Mouse (Mus musculus): ENCODE data around the gene Agpat4. TPM values are rescaled to one million over a fixed set of nuclear protein-coding genes. Genes with fewer than 3 reads are reported as not detected.
"Not testable (repeated sequence)": the region's sequence is repeated elsewhere in the genome, so short reads cannot be mapped to it uniquely, and the experiment has no call there.

Agpat4 gene
- polyA plus RNA-seq, 1 experiment: 7.4 TPM

GRCm38 (mm10) chr17:12113626-12114025, 4.9 kb upstream of the Agpat4 start:
- no peak for TF ChIP-seq CTCF (conservative IDR thresholded peaks at IDR 0.05; ENCODE audit: insufficient read depth, insufficient read length, low read depth, low read length)
- TF ChIP-seq POLR2A (IDR thresholded peaks at IDR 0.05; ENCODE audit: low read depth, low read length): no peak
- H3K4me3 ChIP-seq (ENCODE audit: insufficient read depth, low read depth, low read length): no peak overlapping the region
- no peaks in the 10 kb centered on the region for H3K36me3 ChIP-seq (ENCODE audit: control insufficient read depth, insufficient read depth, low read length)
- no peak overlapping the region for H3K27ac ChIP-seq (ENCODE audit: insufficient read depth, low read depth, low read length)
- no peak for DNase-seq
- 96% methylated on average over 6 of the region's 6 CpGs for WGBS
- no peaks in the 10 kb centered on the region for H3K4me1 ChIP-seq (ENCODE audit: control insufficient read depth, insufficient read depth, low read length)
- H3K27me3 ChIP-seq (replicated peaks; ENCODE audit: control insufficient read depth, insufficient read depth, low read length): no peaks in the 10 kb centered on the region

GRCm38 (mm10) chr17:12115086-12115485, 3.4 kb upstream of the Agpat4 start:
- 93% methylated on average over 2 of the region's 2 CpGs for WGBS
- Histone ChIP-seq H3K27ac (ENCODE audit: insufficient read depth, low read depth, low read length) (no peak overlapping the region), H3K4me1 (ENCODE audit: control insufficient read depth, insufficient read depth, low read length) (no peaks in the 10 kb centered on the region), H3K27me3 (replicated peaks; ENCODE audit: control insufficient read depth, insufficient read depth, low read length) (no peaks in the 10 kb centered on the region), H3K4me3 (ENCODE audit: insufficient read depth, low read depth, low read length) (no peak overlapping the region), H3K36me3 (ENCODE audit: control insufficient read depth, insufficient read depth, low read length) (no peaks in the 10 kb centered on the region)
- TF ChIP-seq POLR2A (IDR thresholded peaks at IDR 0.05; ENCODE audit: low read depth, low read length) (no peak), CTCF (conservative IDR thresholded peaks at IDR 0.05; ENCODE audit: insufficient read depth, insufficient read length, low read depth, low read length) (no peak)
- DNase-seq: no peak

GRCm38 (mm10) chr17:12118131-12118530, 373 bp upstream of the Agpat4 start:
- peak overlapping the region; percentile 61; the same call in 1 of the 2 replicates for H3K4me3 ChIP-seq (ENCODE audit: insufficient read depth, low read depth, low read length)
- DNase-seq: peak; percentile 43
- TF ChIP-seq CTCF (conservative IDR thresholded peaks at IDR 0.05; ENCODE audit: insufficient read depth, insufficient read length, low read depth, low read length) (no peak), POLR2A (IDR thresholded peaks at IDR 0.05; ENCODE audit: low read depth, low read length) (no peak)
- no peaks in the 10 kb centered on the region for H3K36me3 ChIP-seq (ENCODE audit: control insufficient read depth, insufficient read depth, low read length)
- H3K4me1 ChIP-seq (ENCODE audit: control insufficient read depth, insufficient read depth, low read length): no peaks in the 10 kb centered on the region
- H3K27me3 ChIP-seq (replicated peaks; ENCODE audit: control insufficient read depth, insufficient read depth, low read length): no peaks in the 10 kb centered on the region
- WGBS: 2% methylated on average over 9 of the region's 9 CpGs
- no peak overlapping the region for H3K27ac ChIP-seq (ENCODE audit: insufficient read depth, low read depth, low read length)

GRCm38 (mm10) chr17:12118926-12119641, 580 bp downstream of the Agpat4 start:
- Histone ChIP-seq H3K4me1 (ENCODE audit: control insufficient read depth, insufficient read depth, low read length) (no peaks in the 10 kb centered on the region), H3K27me3 (replicated peaks; ENCODE audit: control insufficient read depth, insufficient read depth, low read length) (no peaks in the 10 kb centered on the region), H3K4me3 (ENCODE audit: insufficient read depth, low read depth, low read length) (peak overlapping the region; percentile 61), H3K27ac (ENCODE audit: insufficient read depth, low read depth, low read length) (no peak overlapping the region), H3K36me3 (ENCODE audit: control insufficient read depth, insufficient read depth, low read length) (no peaks in the 10 kb centered on the region)
- WGBS: 1% methylated on average over 30 of the region's 30 CpGs
- peak; percentile 86 for DNase-seq
- no peak for TF ChIP-seq CTCF (conservative IDR thresholded peaks at IDR 0.05; ENCODE audit: insufficient read depth, insufficient read length, low read depth, low read length)
- TF ChIP-seq POLR2A (IDR thresholded peaks at IDR 0.05; ENCODE audit: low read depth, low read length): no peak

- DNase-seq: peak; percentile 47
- Histone ChIP-seq H3K4me3 (ENCODE audit: insufficient read depth, low read depth, low read length) (peak overlapping the region; percentile 61), H3K27me3 (replicated peaks; ENCODE audit: control insufficient read depth, insufficient read depth, low read length) (no peaks in the 10 kb centered on the region), H3K27ac (ENCODE audit: insufficient read depth, low read depth, low read length) (no peak overlapping the region), H3K36me3 (ENCODE audit: control insufficient read depth, insufficient read depth, low read length) (no peaks in the 10 kb centered on the region), H3K4me1 (ENCODE audit: control insufficient read depth, insufficient read depth, low read length) (no peaks in the 10 kb centered on the region)
- no peak for TF ChIP-seq CTCF (conservative IDR thresholded peaks at IDR 0.05; ENCODE audit: insufficient read depth, insufficient read length, low read depth, low read length)
- TF ChIP-seq POLR2A (IDR thresholded peaks at IDR 0.05; ENCODE audit: low read depth, low read length): no peak
- WGBS: 5% methylated on average over 12 of the region's 12 CpGs
These were observed 1.2 kb downstream of the Agpat4 start for GRCm38 (mm10) chr17:12119675-12120074.

- no peak for DNase-seq
These were observed 1.8 kb downstream of the Agpat4 start for GRCm38 (mm10) chr17:12120268-12120667.

GRCm38 (mm10) chr17:12121226-12121794, 2.8 kb downstream of the Agpat4 start:
- no peaks in the 10 kb centered on the region for H3K36me3 ChIP-seq (ENCODE audit: control insufficient read depth, insufficient read depth, low read length)
- H3K27ac ChIP-seq (ENCODE audit: insufficient read depth, low read depth, low read length): no peak overlapping the region
- WGBS: 88% methylated on average over 7 of the region's 7 CpGs
- H3K27me3 ChIP-seq (replicated peaks; ENCODE audit: control insufficient read depth, insufficient read depth, low read length): no peaks in the 10 kb centered on the region
- DNase-seq: no peak
- TF ChIP-seq CTCF (conservative IDR thresholded peaks at IDR 0.05; ENCODE audit: insufficient read depth, insufficient read length, low read depth, low read length) (no peak), POLR2A (IDR thresholded peaks at IDR 0.05; ENCODE audit: low read depth, low read length) (no peak)
- H3K4me3 ChIP-seq (ENCODE audit: insufficient read depth, low read depth, low read length): no peak overlapping the region
- H3K4me1 ChIP-seq (ENCODE audit: control insufficient read depth, insufficient read depth, low read length): no peaks in the 10 kb centered on the region

More at GRCm38 (mm10) chr17:12120268-12120667, 1.8 kb downstream of the Agpat4 start:
- no peak for TF ChIP-seq CTCF (conservative IDR thresholded peaks at IDR 0.05; ENCODE audit: insufficient read depth, insufficient read length, low read depth, low read length)
- no peak for TF ChIP-seq POLR2A (IDR thresholded peaks at IDR 0.05; ENCODE audit: low read depth, low read length)
- Histone ChIP-seq H3K27ac (ENCODE audit: insufficient read depth, low read depth, low read length) (no peak overlapping the region), H3K4me3 (ENCODE audit: insufficient read depth, low read depth, low read length) (no peak overlapping the region), H3K27me3 (replicated peaks; ENCODE audit: control insufficient read depth, insufficient read depth, low read length) (no peaks in the 10 kb centered on the region), H3K4me1 (ENCODE audit: control insufficient read depth, insufficient read depth, low read length) (no peaks in the 10 kb centered on the region), H3K36me3 (ENCODE audit: control insufficient read depth, insufficient read depth, low read length) (no peaks in the 10 kb centered on the region)
- WGBS: 53% methylated on average over 5 of the region's 5 CpGs

- not testable (repeated sequence) for H3K4me1 ChIP-seq (ENCODE audit: control insufficient read depth, insufficient read depth, low read length); H3K4me3 ChIP-seq (ENCODE audit: insufficient read depth, low read depth, low read length); DNase-seq; H3K27me3 ChIP-seq (replicated peaks; ENCODE audit: control insufficient read depth, insufficient read depth, low read length); H3K36me3 ChIP-seq (ENCODE audit: control insufficient read depth, insufficient read depth, low read length); H3K27ac ChIP-seq (ENCODE audit: insufficient read depth, low read depth, low read length)
- 90% methylated on average over 9 of the region's 9 CpGs for WGBS
These were observed 3.8 kb downstream of the Agpat4 start for GRCm38 (mm10) chr17:12122262-12122661.

Measured in kidney, adult 2 months (tissue).